Mouse (Mus musculus) adipose tissue, adult 10 weeks (tissue): ENCODE results near the gene Krt75. TPM values are rescaled to one million over a fixed set of nuclear protein-coding genes. Genes with fewer than 3 reads are reported as not detected.

ENCODE experiments used
- polyA plus RNA-seq: library from polyadenylated mRNA; stranded (reverse); fragments of 350-450 nt; fragmentation: Illumina TruSeq; extraction: RNeasy Lipid Tissue Mini Kit (QIAGEN cat#74804); gene quantifications from one replicate; pipeline ENCODE4 v1.2.3, GENCODE M21; 2014; ENCODE audit warnings: low read depth, low replicate concordance

Gene Krt75
- polyA plus RNA-seq, result not detected

DNA sequence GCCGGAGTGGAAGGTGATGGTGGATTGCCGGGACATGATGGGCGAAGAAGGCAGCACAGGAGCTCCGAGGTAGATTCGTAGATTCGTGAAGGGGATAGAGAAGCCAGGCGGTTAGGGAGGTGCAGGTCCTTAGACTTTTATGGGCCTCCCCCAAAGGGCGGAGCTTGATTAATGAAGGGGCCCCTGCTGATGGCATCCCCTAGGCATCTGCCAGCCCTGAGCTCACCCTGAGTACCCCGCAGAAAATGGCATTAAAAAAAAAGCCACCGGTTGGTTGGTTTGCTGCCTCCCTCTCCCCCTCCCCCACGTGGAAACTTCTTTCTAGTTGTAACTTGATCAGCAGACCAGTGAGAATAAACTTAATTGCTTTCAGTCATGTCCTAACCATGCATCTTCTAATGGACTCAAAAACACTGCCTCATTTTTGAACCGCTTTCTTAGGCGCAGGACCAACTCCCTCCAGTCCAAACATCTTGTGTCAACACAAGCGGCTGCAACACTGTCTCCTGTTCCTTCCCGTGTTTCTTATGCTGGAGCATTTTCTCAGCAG is at the start of gene Krt75:
TSS of gene Krt75 (minus strand) at position 109 of the 550 bp plus-strand sequence.

DNA sequence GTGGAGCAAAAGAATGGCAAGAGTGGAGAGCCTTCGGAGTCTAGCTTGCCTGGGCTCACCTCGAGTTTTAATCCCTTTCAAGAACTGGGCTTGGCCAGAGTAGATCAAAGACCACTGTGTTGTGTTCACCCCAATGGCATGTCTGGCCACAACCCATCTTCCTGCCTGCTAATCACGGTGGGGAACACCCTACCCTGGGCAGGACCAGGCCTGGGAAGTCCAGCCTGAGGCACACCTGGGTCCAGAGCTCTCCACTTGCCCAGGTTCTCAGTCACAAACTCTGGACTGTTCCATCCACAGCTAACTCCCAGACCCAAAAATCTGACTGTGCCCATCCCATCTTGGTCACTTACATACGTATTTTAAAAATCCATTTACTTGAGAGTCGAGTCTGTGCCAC is 10.9 kb downstream of the Krt75 start, which contains the start of gene Krt90:
TSS of gene Krt90 (minus strand) at position 101 of the 400 bp plus-strand sequence.

DNA sequence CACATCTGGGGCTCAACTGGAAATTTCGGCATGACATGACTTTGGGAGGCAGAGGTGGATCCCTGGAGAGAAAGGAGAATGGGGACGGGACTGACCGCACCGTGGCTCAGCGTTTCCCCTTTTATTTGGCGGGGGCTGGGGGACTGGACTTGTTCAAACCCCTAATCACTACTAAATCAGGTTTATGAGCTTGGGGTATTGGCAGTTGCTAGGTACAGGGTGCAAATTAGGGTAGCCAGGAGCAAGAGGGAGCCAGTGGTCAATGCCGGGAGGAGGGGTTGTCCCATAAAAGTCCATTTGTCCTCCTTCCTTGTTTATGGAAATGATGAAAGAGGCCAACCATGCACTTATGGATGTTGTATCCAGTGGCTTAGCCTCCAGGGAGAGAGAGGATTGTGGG is 23.1 kb downstream of the Krt75 start, which contains the start of gene Krt82:
TSS of gene Krt82 (minus strand) at position 101 of the 400 bp plus-strand sequence.

DNA sequence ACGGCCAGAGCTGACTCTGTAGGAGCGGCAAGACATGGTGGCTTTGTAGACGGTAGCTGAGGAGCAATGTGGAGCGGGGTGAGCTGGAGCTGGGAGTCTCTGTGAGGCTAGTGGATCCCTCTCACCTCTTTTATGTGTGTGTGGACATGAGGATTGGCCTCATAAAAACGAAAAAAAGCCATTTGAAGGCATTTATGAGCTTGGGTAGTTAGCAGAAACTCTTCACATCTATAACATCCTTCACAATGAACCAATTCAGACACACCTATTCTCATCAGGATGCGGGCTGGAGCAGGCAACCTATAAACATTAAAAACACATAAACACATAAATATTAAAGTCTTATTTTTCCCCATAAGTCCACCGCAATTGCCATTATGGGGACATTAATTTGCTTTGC is 41.0 kb downstream of the Krt75 start, which contains the start of gene Krt84:
TSS of gene Krt84 (minus strand) at position 101 of the 400 bp plus-strand sequence.

DNA sequence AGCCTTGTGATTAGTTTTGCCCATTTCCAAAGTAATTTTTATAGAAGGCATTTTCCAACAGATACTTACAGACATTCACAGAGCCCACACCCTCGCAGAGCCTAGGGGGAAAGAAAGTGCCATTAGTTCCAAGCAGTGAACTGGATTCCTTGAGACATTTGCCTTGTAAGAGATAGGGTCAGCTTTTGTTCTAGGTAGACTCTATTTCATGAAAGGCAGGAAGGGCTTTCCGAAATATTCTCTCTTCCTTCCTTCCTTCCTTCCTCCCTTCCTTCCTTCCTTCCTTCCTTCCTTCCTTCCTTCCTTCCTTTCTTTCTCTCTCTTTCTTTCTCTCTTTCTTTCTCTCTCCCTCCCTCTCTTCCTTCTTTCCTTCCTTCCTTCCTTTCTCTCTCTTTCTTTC is 56.5 kb downstream of the Krt75 start, which contains the start of gene Gm49425:
TSS of gene Gm49425 (minus strand) at position 101 of the 400 bp plus-strand sequence.

Other genes starting within 250 kb of the Krt75 start
- gene Krt80, start 203.7 kb downstream of the Krt75 start, polyA plus RNA-seq, result 5.3 TPM
- gene Krt7, start 162.9 kb downstream of the Krt75 start, polyA plus RNA-seq, result 24.7 TPM
- not detected for gene Krt87, start 135.1 kb downstream of the Krt75 start, polyA plus RNA-seq
- 3.5 TPM for gene Krt88, start 126.2 kb downstream of the Krt75 start, polyA plus RNA-seq
- not detected for gene Krt81, start 110.2 kb downstream of the Krt75 start, polyA plus RNA-seq
- gene Krt86, start 100.4 kb downstream of the Krt75 start, polyA plus RNA-seq, result not detected
- not detected for gene Krt83, start 82.4 kb downstream of the Krt75 start, polyA plus RNA-seq
- gene Gm49425, start 56.6 kb downstream of the Krt75 start, polyA plus RNA-seq, result not detected
- gene Krt84, start 41.1 kb downstream of the Krt75 start, polyA plus RNA-seq, result not detected
- gene Krt82, start 23.2 kb downstream of the Krt75 start, polyA plus RNA-seq, result not detected
- gene Krt90, start 11.0 kb downstream of the Krt75 start, polyA plus RNA-seq, result not detected
- gene Gm5414, start 54.3 kb upstream of the Krt75 start, polyA plus RNA-seq, result not detected
- gene Gm5478, start 73.5 kb upstream of the Krt75 start, polyA plus RNA-seq, result not detected
- not detected for gene Krt6b, start 106.4 kb upstream of the Krt75 start, polyA plus RNA-seq
- gene Krt6a, start 120.4 kb upstream of the Krt75 start, polyA plus RNA-seq, result not detected
- gene Krt5, start 139.0 kb upstream of the Krt75 start, polyA plus RNA-seq, result 39.6 TPM
- not detected for gene Krt71, start 169.2 kb upstream of the Krt75 start, polyA plus RNA-seq
- gene Krt72, start 212.6 kb upstream of the Krt75 start, polyA plus RNA-seq, result not detected
- not detected for gene Krt73, start 228.4 kb upstream of the Krt75 start, polyA plus RNA-seq
- not detected for gene Krt2, start 244.3 kb upstream of the Krt75 start, polyA plus RNA-seq